ENCODE assay signal across 15 mouse cellular contexts in genomic region chr1:164212686-164213085, GRCm38 (mm10).
"Had no signal": no experiment of that assay in that cellular context is flagged by ENCODE, and none has a peak within 500 bp of the region (broad histone marks: within the 10 kb centered on the region; RNA-seq: fewer than 3 reads in every experiment).

No protein-coding gene starts in this region.

- H3K4me2 ChIP-seq: lung, embryonic 14.5 days; midbrain, embryonic 11.5 days; midbrain, embryonic 13.5 days; midbrain, embryonic 15.5 days; neural tube, embryonic 12.5 days had no signal

- H3K9me3 ChIP-seq: megakaryocyte, embryonic 14.5 days; midbrain, embryonic 13.5 days; midbrain, embryonic 15.5 days; neural tube, embryonic 12.5 days had no signal

- DNase-seq: lung, adult 18-20 months; lung, embryonic 14.5 days; lung, postnatal 10 days; lung, postnatal 36 days; right cerebral cortex, postnatal 14 days; spleen, adult 18-20 months; thymus, adult 2 months; thymus, postnatal 25 days; thymus, postnatal 4 days had no signal

- H3K27me3 ChIP-seq: megakaryocyte, embryonic 14.5 days; midbrain, embryonic 13.5 days; midbrain, embryonic 15.5 days; neural tube, embryonic 12.5 days had no signal

- H3K27ac ChIP-seq: macrophage; midbrain, embryonic 13.5 days; midbrain, embryonic 15.5 days; neural tube, embryonic 12.5 days had no signal

- H3K4me3 ChIP-seq: megakaryocyte, embryonic 14.5 days; midbrain, embryonic 13.5 days; midbrain, embryonic 15.5 days; neural tube, embryonic 12.5 days had no signal

- H3K36me3 ChIP-seq: midbrain, embryonic 13.5 days; midbrain, embryonic 15.5 days; neural tube, embryonic 12.5 days had no signal

- H3K4me1 ChIP-seq: midbrain, embryonic 13.5 days; midbrain, embryonic 15.5 days; neural tube, embryonic 12.5 days had no signal

- ATAC-seq: midbrain, embryonic 13.5 days; midbrain, embryonic 15.5 days had no signal

- H3K9ac ChIP-seq: lung, embryonic 14.5 days; midbrain, embryonic 13.5 days; midbrain, embryonic 15.5 days; neural tube, embryonic 12.5 days had no signal
